ENCODE assay signal across 21 mouse cellular contexts in the genomic region with DNA sequence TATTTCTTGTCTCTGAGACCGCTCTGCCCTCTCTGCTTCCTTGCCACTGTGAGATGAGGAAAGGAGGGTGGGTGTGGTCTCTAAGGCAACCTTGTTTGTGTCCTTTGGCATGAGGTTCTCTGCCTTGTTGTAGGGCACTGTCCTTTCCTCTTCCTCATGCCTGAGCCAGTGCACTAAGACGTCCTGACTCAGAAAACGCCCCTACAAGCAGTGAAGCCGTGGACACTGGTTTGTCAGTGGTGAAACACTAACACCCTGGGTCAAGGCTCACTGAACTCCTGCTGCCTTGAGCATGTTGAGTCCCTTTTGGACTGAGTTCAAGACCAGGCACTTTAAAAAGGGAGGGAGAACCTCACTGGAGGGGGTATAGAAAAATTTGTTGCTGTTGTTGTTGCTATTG.
DNase-seq lines count a peak whose midpoint lies in the region; ATAC-seq and TF ChIP-seq lines count a peak whose summit lies in the region.
"Had no signal": no experiment of that assay in that cellular context is flagged by ENCODE, and none has a peak within 500 bp of the region (broad histone marks: within the 10 kb centered on the region; RNA-seq: fewer than 3 reads in every experiment).

No protein-coding gene starts in this region.

- peaks cover 7% of the 10 kb centered on the region; the same call in 1 of the 2 replicates for H3K9me3 ChIP-seq in forebrain, embryonic 10.5 days
- H3K9me3 ChIP-seq in forebrain, embryonic 15.5 days = no peaks in the 10 kb centered on the region
- H3K9me3 ChIP-seq in liver, postnatal 0 days (ENCODE audit: low read length) = no peaks in the 10 kb centered on the region
- H3K9me3 ChIP-seq: embryonic facial prominence, embryonic 10.5 days; heart, embryonic 12.5 days had no signal

- TF ChIP-seq CTCF in lung, adult 2 months (IDR thresholded peaks at IDR 0.05; ENCODE audit: insufficient read depth, low read length) = no peak
- TF ChIP-seq CTCF in liver, postnatal 0 days (IDR thresholded peaks at IDR 0.05; ENCODE audit: low read depth) = no peak

- peak; percentile 21 to 76 for DNase-seq in adrenal gland, adult (ENCODE audit: inconsistent age in 2 of 2, low spot score in 1 of 2)
- DNase-seq in adrenal gland, postnatal 10 days = no peak
- DNase-seq in forebrain, embryonic 10.5 days (ENCODE audit: extremely low spot score, low spot score) = no peak
- peak; percentile 24 for DNase-seq in lung, postnatal 25 days (ENCODE audit: low spot score)
- no peak for DNase-seq in lung, adult 2 months
- peak; percentile 42 for DNase-seq in R1 (ENCODE audit: low read depth, low spot score)
- no peak for DNase-seq in liver, postnatal 0 days
- DNase-seq: B cell, adult 2 months; cerebellum, adult 2 months; cerebellum, postnatal 10 days; gastrocnemius, postnatal 14 days; heart, postnatal 36 days; kidney, adult 11 months had no signal

- WGBS in forebrain, embryonic 10.5 days = 92% methylated on average over 4 of the region's 4 CpGs
- WGBS in forebrain, embryonic 15.5 days = 81% methylated on average over 4 of the region's 4 CpGs
- WGBS in lung, adult 2 months = 46% methylated on average over 4 of the region's 4 CpGs
- WGBS in liver, postnatal 0 days (ENCODE audit: insufficient replicate concordance) = 72% methylated on average over 4 of the region's 4 CpGs

- H3K4me3 ChIP-seq in forebrain, embryonic 10.5 days = no peak overlapping the region
- H3K4me3 ChIP-seq in forebrain, embryonic 15.5 days = no peak overlapping the region
- H3K4me3 ChIP-seq in lung, adult 2 months (replicated peaks; ENCODE audit: extremely low read depth, low read depth, low read length) = no peak overlapping the region
- H3K4me3 ChIP-seq in liver, postnatal 0 days (ENCODE audit: low read depth, low read length) = no peak overlapping the region
- H3K4me3 ChIP-seq: embryonic facial prominence, embryonic 10.5 days; heart, embryonic 12.5 days; hindbrain, embryonic 12.5 days had no signal

- no peaks in the 10 kb centered on the region for H3K36me3 ChIP-seq in forebrain, embryonic 10.5 days (replicated peaks)
- no peaks in the 10 kb centered on the region for H3K36me3 ChIP-seq in forebrain, embryonic 15.5 days
- no peaks in the 10 kb centered on the region for H3K36me3 ChIP-seq in liver, postnatal 0 days (replicated peaks; ENCODE audit: insufficient read depth, low read length)
- H3K36me3 ChIP-seq: embryonic facial prominence, embryonic 10.5 days; heart, embryonic 12.5 days; hindbrain, embryonic 12.5 days had no signal

- no peak overlapping the region for H3K9ac ChIP-seq in forebrain, embryonic 15.5 days (replicated peaks)
- H3K9ac ChIP-seq in liver, postnatal 0 days (replicated peaks) = no peak overlapping the region
- H3K9ac ChIP-seq: heart, embryonic 12.5 days; hindbrain, embryonic 12.5 days had no signal

- no peak for ATAC-seq in forebrain, embryonic 15.5 days (replicated peaks)
- no peak for ATAC-seq in liver, postnatal 0 days
- ATAC-seq: CD4-positive, CD25-positive, alpha-beta regulatory T cell, adult 4 months; forebrain, embryonic 16.5 days; hindbrain, postnatal 0 days; Patski had no signal

- H3K4me1 ChIP-seq in forebrain, embryonic 10.5 days = peaks cover 68% of the 10 kb centered on the region
- peaks cover 48% of the 10 kb centered on the region for H3K4me1 ChIP-seq in forebrain, embryonic 15.5 days
- H3K4me1 ChIP-seq in lung, adult 2 months (ENCODE audit: control insufficient read depth, insufficient read depth, low read length) = peaks cover 3% of the 10 kb centered on the region
- peaks cover 8% of the 10 kb centered on the region for H3K4me1 ChIP-seq in liver, postnatal 0 days (ENCODE audit: insufficient read depth)

- H3K4me2 ChIP-seq in forebrain, embryonic 15.5 days (replicated peaks) = no peak overlapping the region
- H3K4me2 ChIP-seq in liver, postnatal 0 days (ENCODE audit: low read depth, low read length) = no peak overlapping the region
- H3K4me2 ChIP-seq: heart, embryonic 12.5 days; hindbrain, embryonic 12.5 days had no signal

- no peak for TF ChIP-seq EP300 in liver, postnatal 0 days (IDR thresholded peaks at IDR 0.05; ENCODE audit: low read depth)

- 0 out of 2 replicates have a peak, but pooled peaks cover 11% of the 10 kb centered on the region for H3K27me3 ChIP-seq in forebrain, embryonic 10.5 days (ENCODE audit: poor library complexity, severe bottlenecking)
- no peaks in the 10 kb centered on the region for H3K27me3 ChIP-seq in forebrain, embryonic 15.5 days
- H3K27me3 ChIP-seq in liver, postnatal 0 days (ENCODE audit: insufficient read depth, low read length) = no peaks in the 10 kb centered on the region
- H3K27me3 ChIP-seq: heart, embryonic 12.5 days; hindbrain, embryonic 12.5 days; Patski had no signal

- H3K27ac ChIP-seq in forebrain, embryonic 10.5 days = 0 out of 2 replicates have a peak overlapping the region, but pooled peaks have one; percentile 51
- H3K27ac ChIP-seq in forebrain, embryonic 15.5 days (replicated peaks) = no peak overlapping the region
- H3K27ac ChIP-seq in liver, postnatal 0 days (ENCODE audit: low read depth) = no peak overlapping the region
- H3K27ac ChIP-seq: embryonic facial prominence, embryonic 10.5 days; hindbrain, embryonic 12.5 days; hindbrain, postnatal 0 days had no signal

- TF ChIP-seq POLR2A in lung, adult 2 months (IDR thresholded peaks at IDR 0.05; ENCODE audit: borderline replicate concordance, extremely low read depth, low read depth, low read length) = no peak

Comparison
In these comparisons a context has a peak if more than half of its experiments do, and no peak if none do; other contexts are left out.
1. DNase-seq: peak in adrenal gland, adult (2 of 2), lung, postnatal 25 days (single experiment) and R1 (single experiment); none in adrenal gland, postnatal 10 days (single experiment), forebrain, embryonic 10.5 days (single experiment), lung, adult 2 months (single experiment) and liver, postnatal 0 days (single experiment).